Mouse (Mus musculus): Measurements from ENCODE around the gene Isca2.
A peak's percentile ranks its signal among the peaks of the same experiment; 100 is the strongest.

Isca2 gene

DNA sequence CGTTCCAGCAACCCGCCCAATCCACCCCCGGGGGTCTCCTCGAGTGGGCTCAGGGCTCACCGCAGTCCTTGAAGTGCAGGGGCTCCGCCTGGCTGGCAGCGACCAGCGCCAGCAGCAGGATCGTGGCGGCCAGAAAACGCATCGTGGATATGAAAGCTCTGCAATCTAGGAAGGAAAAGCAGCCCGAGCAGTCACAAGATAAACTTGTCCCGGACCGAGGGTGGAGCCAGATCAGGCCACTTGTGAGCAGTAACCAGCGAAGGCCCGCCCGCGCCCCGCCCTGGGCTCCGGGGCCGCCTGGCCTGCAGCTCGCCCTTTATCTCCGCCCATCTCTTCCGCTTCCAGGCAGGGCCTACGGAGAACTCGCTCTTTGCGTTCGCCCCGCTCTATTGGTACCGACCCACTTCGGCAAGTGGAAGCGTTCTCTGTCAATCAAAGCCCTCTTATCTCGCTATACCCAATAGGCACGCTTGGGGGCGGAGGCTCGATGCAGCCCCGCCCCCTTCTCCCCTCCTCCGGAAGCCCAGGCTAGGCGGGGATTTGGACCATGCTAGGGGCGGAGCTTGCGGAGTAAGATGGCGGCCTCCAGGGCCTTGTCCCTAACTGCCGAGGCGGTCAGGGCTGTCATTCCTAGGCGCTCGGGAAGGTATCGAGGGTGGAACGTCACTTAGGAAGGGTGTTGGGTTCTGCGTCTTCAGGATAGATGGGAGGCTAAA is at the start of gene Isca2, which contains the start of gene Npc2:
Isca2 (plus strand) TSS at position 526 of the 716 bp plus-strand sequence.
Npc2 (minus strand) TSS at position 427 of the 716 bp plus-strand sequence.
- peak; percentile 98 for DNase-seq (ENCODE audit: low spot score)

DNA sequence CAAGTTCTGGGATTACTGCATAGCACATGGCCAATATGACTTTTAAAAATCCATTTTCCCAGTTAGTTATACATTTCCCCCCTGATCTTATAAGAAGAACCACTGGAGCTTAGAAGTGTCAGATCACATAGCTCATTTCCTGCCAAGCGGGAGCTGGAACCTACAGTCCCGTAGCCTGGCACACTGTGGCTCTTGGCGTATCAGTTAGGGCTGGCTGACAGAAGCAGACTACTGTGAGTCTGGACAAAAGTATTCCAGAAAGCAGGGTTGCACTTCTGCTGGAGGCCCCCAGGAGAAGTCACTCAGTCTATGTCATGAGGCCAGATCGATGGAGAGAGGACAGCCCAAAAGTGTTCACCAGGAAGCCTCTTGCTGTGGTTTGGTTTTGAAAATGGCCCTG is 46.7 kb upstream of the Isca2 start:
- DNase-seq (ENCODE audit: low spot score) = no peak

DNA sequence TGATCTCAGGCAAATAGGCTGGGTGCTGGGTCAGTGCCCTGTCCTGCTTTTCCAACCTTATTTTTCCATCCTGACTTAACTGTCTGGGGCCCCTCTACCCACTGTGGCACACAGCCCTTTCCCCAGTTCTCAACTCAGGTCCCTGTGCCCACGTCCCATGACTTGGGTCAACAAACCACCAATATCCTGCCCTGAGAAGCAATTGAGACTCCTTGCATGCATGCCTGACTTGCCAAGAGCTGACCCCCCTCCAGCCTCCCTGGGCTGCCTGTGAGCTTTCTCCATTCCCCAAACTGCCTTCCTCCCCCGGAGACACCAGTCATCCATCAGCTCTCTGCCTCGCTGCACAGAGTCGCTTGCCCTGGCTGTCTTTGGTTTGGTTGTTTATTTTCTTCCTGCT is 46.1 kb upstream of the Isca2 start:
- DNase-seq (ENCODE audit: low spot score) = no peak

DNA sequence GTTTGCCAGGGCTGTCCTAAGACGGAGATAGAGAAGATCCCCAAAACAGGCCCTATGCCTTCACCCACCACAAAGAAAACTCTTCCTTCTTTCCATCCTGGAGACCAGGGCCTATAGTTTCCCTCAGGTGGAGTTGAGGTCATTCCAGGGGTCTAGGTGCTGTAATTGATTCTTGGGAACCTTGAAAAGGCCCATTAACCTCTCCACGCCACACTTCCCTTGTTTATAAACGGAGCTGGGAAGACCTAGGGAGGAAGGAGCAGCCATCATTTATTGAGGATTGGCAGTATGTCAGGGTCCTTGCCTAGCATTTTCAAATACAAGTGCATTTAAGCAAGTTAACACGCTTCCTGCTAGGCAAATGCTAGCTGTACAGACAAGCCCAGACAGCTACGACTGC is 45.6 kb upstream of the Isca2 start:
- no peak for DNase-seq (ENCODE audit: low spot score)

DNA sequence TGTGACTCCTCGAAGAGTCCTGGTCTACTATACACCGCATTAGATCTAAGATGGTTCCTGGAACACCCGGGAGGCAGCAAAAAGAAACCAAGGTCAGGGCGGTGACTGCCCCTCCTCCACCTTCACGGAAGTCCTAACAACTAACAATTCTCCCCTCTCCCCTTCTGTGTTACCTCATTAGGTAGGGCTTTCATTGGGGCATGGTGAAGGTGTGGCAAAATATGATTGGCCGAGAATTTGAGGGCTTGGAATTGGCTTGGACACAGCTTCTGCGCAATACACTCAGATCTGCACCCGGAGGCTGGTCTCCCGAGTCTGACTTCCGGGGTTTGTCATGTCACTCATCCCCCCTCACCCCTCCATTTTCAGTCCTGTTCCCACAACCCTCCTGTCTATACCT is 44.6 kb upstream of the Isca2 start:
- peak; percentile 22 for DNase-seq (ENCODE audit: low spot score)

- no peak for DNase-seq (ENCODE audit: low spot score)
Observed at GRCm38 (mm10) chr12:84733366-84733765, 39.7 kb upstream of the Isca2 start.

GRCm38 (mm10) chr12:84743496-84743895 is 29.6 kb upstream of the Isca2 start:
- DNase-seq (ENCODE audit: low spot score) = no peak

GRCm38 (mm10) chr12:84745700-84746099 is 27.4 kb upstream of the Isca2 start:
- no peak for DNase-seq (ENCODE audit: low spot score)

- no peak for DNase-seq (ENCODE audit: low spot score)
Observed at GRCm38 (mm10) chr12:84748134-84748533, 24.9 kb upstream of the Isca2 start.

- no peak for DNase-seq (ENCODE audit: low spot score)
Observed at GRCm38 (mm10) chr12:84750661-84751060, 22.4 kb upstream of the Isca2 start.

- DNase-seq (ENCODE audit: low spot score) = no peak
Observed at GRCm38 (mm10) chr12:84752131-84752977, 20.7 kb upstream of the Isca2 start.

- no peak for DNase-seq (ENCODE audit: low spot score)
Observed at GRCm38 (mm10) chr12:84755008-84755695, 17.9 kb upstream of the Isca2 start.

DNA sequence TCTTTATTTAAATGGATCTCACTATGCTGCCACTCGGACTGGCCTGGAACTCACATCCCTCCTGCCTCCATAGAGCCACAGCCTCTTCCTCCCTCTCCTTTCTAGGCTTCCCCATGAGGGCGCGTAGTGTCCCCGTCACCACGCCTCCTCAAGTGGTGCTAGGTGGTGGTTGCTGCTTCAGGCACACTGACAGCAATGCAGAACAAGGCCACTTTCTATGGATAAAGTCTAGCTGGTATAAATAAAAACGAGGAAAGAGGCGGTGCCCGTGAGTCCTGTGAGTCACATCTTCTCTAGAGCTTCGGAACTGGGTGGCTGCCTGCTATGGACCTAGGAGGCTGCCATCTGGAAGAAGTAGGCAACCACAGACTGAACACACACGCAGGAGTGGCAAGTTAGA is 17.0 kb upstream of the Isca2 start:
- DNase-seq (ENCODE audit: low spot score) = no peak

DNA sequence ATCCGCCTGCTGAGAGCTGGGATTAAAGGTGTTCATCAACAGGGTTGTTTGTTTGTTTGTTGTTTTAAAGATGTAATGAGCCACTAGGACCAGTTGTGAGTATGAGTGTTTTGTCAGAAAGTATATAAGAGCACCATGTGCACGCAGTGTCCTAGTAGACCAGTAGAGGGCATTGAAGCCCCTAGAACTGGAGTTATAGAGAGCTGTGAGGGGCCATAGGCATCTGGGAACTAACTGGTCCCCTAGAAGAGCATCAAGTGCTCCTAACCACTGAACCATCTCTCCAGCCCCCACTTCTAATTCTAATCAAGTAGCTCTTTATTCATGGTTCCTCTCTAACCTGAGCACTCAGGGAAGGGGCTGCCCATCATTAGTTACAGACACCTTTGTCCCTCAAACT is 14.0 kb upstream of the Isca2 start:
- no peak for DNase-seq (ENCODE audit: low spot score)

GRCm38 (mm10) chr12:84762532-84762931 is 10.5 kb upstream of the Isca2 start:
- DNase-seq (ENCODE audit: low spot score) = no peak

DNA sequence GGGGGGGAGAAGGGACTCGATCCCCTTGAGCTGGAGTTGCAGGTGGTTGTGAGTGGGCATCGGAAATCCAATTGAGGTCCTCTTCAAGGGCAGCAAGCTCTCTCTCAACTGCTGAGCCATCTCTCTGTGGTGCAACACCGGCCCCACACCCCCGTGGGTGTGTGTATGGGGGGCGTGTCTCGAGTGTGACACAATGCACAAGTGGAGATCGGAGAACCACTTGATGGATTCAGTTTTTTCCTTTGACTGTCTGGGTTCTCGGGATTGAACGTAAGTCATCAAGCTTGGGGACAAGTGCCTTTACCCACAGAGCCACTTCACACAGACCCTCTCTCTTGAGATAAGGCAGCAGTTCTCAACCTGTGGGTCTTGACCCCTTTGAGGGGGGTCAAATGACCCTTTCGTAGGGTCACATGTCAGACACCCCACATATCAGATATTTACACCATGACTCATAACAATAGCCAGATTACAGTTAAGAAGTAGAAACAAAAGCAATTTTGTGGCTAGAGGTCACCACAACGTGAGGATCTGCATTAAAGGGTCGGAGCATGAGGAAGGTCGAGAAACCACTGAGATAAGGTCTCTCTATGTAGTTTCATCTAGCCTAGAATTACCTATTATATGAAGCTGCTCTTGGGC is 9.4 kb upstream of the Isca2 start:
- DNase-seq (ENCODE audit: low spot score) = no peak

DNA sequence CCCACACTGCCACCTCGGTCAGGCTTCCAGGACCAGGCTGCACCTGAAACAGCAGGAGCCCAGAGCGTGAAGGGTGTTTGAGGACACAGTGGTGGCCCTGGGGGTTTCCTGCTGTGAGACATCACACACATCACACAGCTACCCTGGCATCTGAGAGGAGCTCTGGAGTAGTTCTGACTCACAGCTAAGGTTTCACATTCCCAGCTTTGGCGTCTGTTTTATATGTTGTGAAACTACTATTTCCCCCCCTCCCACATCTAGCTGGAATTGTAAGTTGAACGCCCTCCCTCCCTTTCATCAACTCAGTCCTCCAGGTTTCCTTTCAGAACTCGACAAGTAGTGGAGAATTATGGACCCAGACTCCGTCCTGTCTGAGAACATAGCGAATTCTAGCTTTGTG is 8.3 kb upstream of the Isca2 start:
- no peak for DNase-seq (ENCODE audit: low spot score)

GRCm38 (mm10) chr12:84765506-84765905 is 7.5 kb upstream of the Isca2 start:
- no peak for DNase-seq (ENCODE audit: low spot score)

DNA sequence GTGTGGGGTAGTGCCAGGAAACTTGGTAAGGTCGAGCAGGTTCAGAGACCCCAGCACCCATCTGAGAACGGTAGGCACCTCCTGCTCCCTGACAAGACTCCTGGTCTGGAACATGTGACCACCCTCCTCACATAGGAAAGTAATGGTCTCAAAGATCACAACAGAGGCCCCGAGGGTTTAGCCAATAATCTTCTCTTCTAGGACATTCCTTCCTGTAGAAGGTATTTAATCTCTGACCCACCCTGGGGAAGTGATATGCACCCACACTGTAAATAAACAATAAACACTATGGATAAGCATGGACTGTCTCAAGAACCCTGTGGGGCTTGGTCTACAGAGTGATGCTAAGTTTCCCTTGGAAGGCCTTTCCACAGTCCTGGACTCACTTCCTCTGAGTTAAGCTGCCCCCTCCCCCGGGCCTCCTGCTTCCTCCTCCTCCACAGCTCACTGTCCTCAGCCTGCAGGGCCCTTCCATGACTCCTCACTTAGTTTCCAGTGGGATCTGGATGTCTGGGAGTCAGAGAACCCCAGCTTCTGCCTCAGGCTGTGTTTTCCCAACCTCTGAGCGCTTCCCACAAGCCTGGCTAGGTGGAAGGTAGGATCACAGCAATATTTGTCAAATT is 6.8 kb upstream of the Isca2 start:
- DNase-seq (ENCODE audit: low spot score) = no peak

DNA sequence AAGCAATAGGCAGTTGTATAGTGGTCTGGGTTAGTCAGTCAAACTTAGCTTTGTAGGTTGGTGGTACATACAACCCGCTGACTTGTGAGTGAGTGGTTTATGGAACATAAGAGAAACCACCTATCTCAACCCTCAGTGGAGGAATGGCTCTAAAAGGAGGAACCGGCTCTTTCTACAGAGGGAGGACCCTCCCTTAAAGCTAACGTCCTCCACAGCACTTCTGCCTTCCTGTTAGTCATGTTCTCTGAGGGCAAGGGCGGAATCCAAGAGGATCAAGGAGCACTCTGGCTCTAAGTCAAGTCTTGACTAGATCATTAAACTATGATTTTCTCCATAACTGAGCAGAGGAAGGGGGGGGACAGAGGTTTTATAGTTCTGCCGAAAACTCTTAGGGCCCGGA is 5.5 kb upstream of the Isca2 start:
- no peak for DNase-seq (ENCODE audit: low spot score)

GRCm38 (mm10) chr12:84769624-84770023 is 3.4 kb upstream of the Isca2 start:
- no peak for DNase-seq (ENCODE audit: low spot score)

DNA sequence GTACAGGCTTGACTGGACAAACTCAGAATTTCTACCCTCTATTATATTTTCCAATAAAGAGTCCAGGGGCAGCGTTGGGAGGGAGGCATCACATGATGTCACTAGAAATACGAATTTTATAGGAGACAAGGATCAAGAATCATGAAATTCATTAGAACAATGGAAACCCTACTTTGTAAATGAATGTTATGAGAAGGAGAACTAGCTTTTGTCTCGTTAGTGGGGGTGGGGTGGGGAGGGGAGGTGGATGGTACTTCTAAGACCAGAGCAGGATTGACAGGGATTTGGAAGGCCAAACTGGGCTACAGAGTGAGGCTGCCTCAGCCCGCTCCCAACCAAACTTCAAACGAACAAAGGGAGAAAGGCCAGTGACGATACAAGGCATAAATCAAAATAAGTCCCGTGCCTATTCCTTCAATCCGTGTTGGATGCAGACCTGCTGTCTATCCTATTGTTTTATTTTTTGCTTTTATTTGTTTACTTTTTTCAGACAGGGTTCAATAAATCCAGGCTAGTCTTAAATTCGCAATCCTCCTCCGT is 1.0 kb upstream of the Isca2 start:
- DNase-seq (ENCODE audit: low spot score) = no peak
